ENCODE assay signal across 17 mouse cellular contexts in genomic region chr7:120127686-120128059, GRCm38 (mm10). TPM values are rescaled to one million over a fixed set of nuclear protein-coding genes. Genes with fewer than 3 reads are reported as not detected.
A peak's percentile ranks its signal among the peaks of the same experiment; 100 is the strongest.
DNase-seq lines count a peak whose midpoint lies in the region; ATAC-seq and TF ChIP-seq lines count a peak whose summit lies in the region.
"Had no signal": no experiment of that assay in that cellular context is flagged by ENCODE, and none has a peak within 500 bp of the region (broad histone marks: within the 10 kb centered on the region; RNA-seq: fewer than 3 reads in every experiment).

No protein-coding gene starts in this region.

- H3K36me3 ChIP-seq in forebrain, embryonic 10.5 days (replicated peaks) = no peaks in the 10 kb centered on the region
- H3K36me3 ChIP-seq in forebrain, embryonic 14.5 days (ENCODE audit: control insufficient read depth, insufficient read depth, low read length) = no peaks in the 10 kb centered on the region
- H3K36me3 ChIP-seq in limb, embryonic 13.5 days = no peaks in the 10 kb centered on the region
- H3K36me3 ChIP-seq: forebrain, embryonic 12.5 days; heart, embryonic 10.5 days; liver, embryonic 13.5 days; stomach, embryonic 15.5 days had no signal

- DNase-seq in forebrain, embryonic 10.5 days (ENCODE audit: extremely low spot score, low spot score) = no peak
- DNase-seq in forebrain, embryonic 14.5 days (ENCODE audit: low spot score) = no peak
- no peak for DNase-seq in layer of hippocampus, adult 2 months (ENCODE audit: low spot score in 2 of 2)
- DNase-seq in layer of hippocampus, adult 8-10 months (ENCODE audit: low spot score in 2 of 2) = no peak
- DNase-seq in embryo, embryonic 9.5 days (ENCODE audit: extremely low spot score) = peak; percentile 50
- no peak for DNase-seq in right cerebral cortex, adult 2 months (ENCODE audit: low spot score in 2 of 2)
- DNase-seq: adrenal gland, postnatal 14 days; kidney, adult 11 months; liver, embryonic 13.5 days; lung, postnatal 14 days; thymus, postnatal 25 days had no signal

- peaks cover 35% of the 10 kb centered on the region for H3K4me1 ChIP-seq in forebrain, embryonic 10.5 days
- H3K4me1 ChIP-seq in forebrain, embryonic 14.5 days (ENCODE audit: control insufficient read depth, insufficient read depth, low read length) = no peaks in the 10 kb centered on the region
- H3K4me1 ChIP-seq in limb, embryonic 13.5 days = peaks cover 31% of the 10 kb centered on the region
- H3K4me1 ChIP-seq: liver, embryonic 13.5 days had no signal

- no peak overlapping the region for H3K9ac ChIP-seq in forebrain, embryonic 14.5 days (ENCODE audit: low read length)
- H3K9ac ChIP-seq in limb, embryonic 13.5 days = no peak overlapping the region
- H3K9ac ChIP-seq: forebrain, embryonic 12.5 days; liver, embryonic 13.5 days; stomach, embryonic 15.5 days had no signal

- H3K4me3 ChIP-seq in forebrain, embryonic 10.5 days = no peak overlapping the region
- no peak overlapping the region for H3K4me3 ChIP-seq in forebrain, embryonic 14.5 days (ENCODE audit: low read depth, low read length)
- no peak overlapping the region for H3K4me3 ChIP-seq in layer of hippocampus, adult 2 months
- no peak overlapping the region for H3K4me3 ChIP-seq in limb, embryonic 13.5 days
- H3K4me3 ChIP-seq: forebrain, embryonic 12.5 days; heart, embryonic 10.5 days; liver, embryonic 13.5 days; stomach, embryonic 15.5 days had no signal

- H3K9me3 ChIP-seq in forebrain, embryonic 10.5 days = no peaks in the 10 kb centered on the region
- H3K9me3 ChIP-seq in forebrain, embryonic 14.5 days (replicated peaks; ENCODE audit: control insufficient read depth, low read length) = no peaks in the 10 kb centered on the region
- no peaks in the 10 kb centered on the region for H3K9me3 ChIP-seq in limb, embryonic 13.5 days
- H3K9me3 ChIP-seq: forebrain, embryonic 12.5 days; heart, embryonic 10.5 days; liver, embryonic 13.5 days; stomach, embryonic 15.5 days had no signal

- WGBS in forebrain, embryonic 10.5 days = 40% methylated on average over 4 of the region's 4 CpGs
- 45% methylated on average over 4 of the region's 4 CpGs for WGBS in forebrain, embryonic 14.5 days
- 8% methylated on average over 4 of the region's 4 CpGs for WGBS in limb, embryonic 13.5 days

- no peak overlapping the region for H3K4me2 ChIP-seq in forebrain, embryonic 14.5 days (ENCODE audit: low read length)
- 0 out of 2 replicates have a peak overlapping the region, but pooled peaks have one; percentile 12 for H3K4me2 ChIP-seq in limb, embryonic 13.5 days (replicated peaks)
- H3K4me2 ChIP-seq: forebrain, embryonic 12.5 days; liver, embryonic 13.5 days; stomach, embryonic 15.5 days had no signal

- peak overlapping the region; percentile 73 for H3K27ac ChIP-seq in forebrain, embryonic 10.5 days
- H3K27ac ChIP-seq in forebrain, embryonic 14.5 days (ENCODE audit: low read depth, low read length) = no peak overlapping the region
- peak overlapping the region; percentile 7; the same call in 1 of the 2 replicates for H3K27ac ChIP-seq in layer of hippocampus, adult 2 months
- H3K27ac ChIP-seq in limb, embryonic 13.5 days = peak overlapping the region; percentile 16
- H3K27ac ChIP-seq: forebrain, embryonic 12.5 days; heart, embryonic 10.5 days; liver, embryonic 13.5 days; stomach, embryonic 15.5 days had no signal

- no peaks in the 10 kb centered on the region for H3K27me3 ChIP-seq in forebrain, embryonic 10.5 days (ENCODE audit: poor library complexity, severe bottlenecking)
- no peaks in the 10 kb centered on the region for H3K27me3 ChIP-seq in forebrain, embryonic 14.5 days (replicated peaks; ENCODE audit: control insufficient read depth, insufficient read depth, low read length)
- no peaks in the 10 kb centered on the region for H3K27me3 ChIP-seq in limb, embryonic 13.5 days
- H3K27me3 ChIP-seq: liver, embryonic 13.5 days; stomach, embryonic 15.5 days had no signal

- no peak for ATAC-seq in forebrain, embryonic 14.5 days
- ATAC-seq in limb, embryonic 13.5 days (ENCODE audit: low FRiP score, low read depth) = peak; percentile 87
- ATAC-seq in inflammation-experienced regulatory T-cells, adult 6 months = no peak

- TF ChIP-seq CTCF in layer of hippocampus, adult 2 months (conservative IDR thresholded peaks at IDR 0.05) = no peak

RNA-seq across cellular contexts. Expression of gene Zp2, which starts 17.4 kb away (rescaled TPM):
- polyA plus RNA-seq in forebrain, embryonic 10.5 days (2016; fragmentation: Nextera tagmentation; extraction: Ambion mirVana) = not detected in 2 replicates
- polyA plus RNA-seq in forebrain, embryonic 14.5 days (2014; fragmentation: Nextera tagmentation; extraction: Ambion mirVana) = not detected in 2 replicates
- under 1 TPM; 0.20 to 0.37 TPM for total RNA-seq in layer of hippocampus, adult 2 months (2021)
- under 1 TPM in 2 of 4 experiments, not detected in 2; 0.39 to 0.49 TPM for total RNA-seq in layer of hippocampus, adult 8-10 months (2022)
- polyA plus RNA-seq in limb, embryonic 13.5 days (2015; fragmentation: Nextera tagmentation; extraction: Ambion mirVana) = 0.06 and 0.10 TPM in 2 replicates
- polyA plus RNA-seq in inflammation-experienced regulatory T-cells, adult 6 months (2017; shearing (Covaris generic)) = not detected
- total RNA-seq: adrenal gland, postnatal 14 days; hematopoietic stem cell, adult 5-6 weeks had no signal
- polyA plus RNA-seq: forebrain, embryonic 12.5 days; heart, embryonic 10.5 days; liver, embryonic 13.5 days; stomach, embryonic 15.5 days had no signal

RNA-seq across cellular contexts. Expression of gene Tmem159, which starts 25.5 kb away (rescaled TPM):
- polyA plus RNA-seq in forebrain, embryonic 10.5 days (2016; fragmentation: Nextera tagmentation; extraction: Ambion mirVana) = 16.2 and 18.4 TPM in 2 replicates
- 6.8 and 7.1 TPM in 2 replicates for polyA plus RNA-seq in forebrain, embryonic 14.5 days (2014; fragmentation: Nextera tagmentation; extraction: Ambion mirVana)
- 10 to 100 TPM; 11.3 to 11.7 TPM for total RNA-seq in layer of hippocampus, adult 2 months (2021)
- 10 to 100 TPM; 10.3 to 17.6 (median 13.0) TPM for total RNA-seq in layer of hippocampus, adult 8-10 months (2022)
- polyA plus RNA-seq in limb, embryonic 13.5 days (2015; fragmentation: Nextera tagmentation; extraction: Ambion mirVana) = 26.8 and 27.1 TPM in 2 replicates
- polyA plus RNA-seq in inflammation-experienced regulatory T-cells, adult 6 months (2017; shearing (Covaris generic)) = 10 to 100 TPM in 1 of 3 experiments, 1 to 10 TPM in 2; 6.7 to 17.8 (median 7.2) TPM

RNA-seq across cellular contexts. Expression of gene Dnah3, which starts 32.6 kb away (rescaled TPM):
- 0.05 TPM in 1 of 2 replicates, not detected in the other for polyA plus RNA-seq in forebrain, embryonic 10.5 days (2016; fragmentation: Nextera tagmentation; extraction: Ambion mirVana)
- 0.11 TPM in 1 of 2 replicates, not detected in the other for polyA plus RNA-seq in forebrain, embryonic 14.5 days (2014; fragmentation: Nextera tagmentation; extraction: Ambion mirVana)
- under 1 TPM; 0.12 to 0.59 TPM for total RNA-seq in layer of hippocampus, adult 2 months (2021)
- under 1 TPM; 0.25 to 0.58 (median 0.38) TPM for total RNA-seq in layer of hippocampus, adult 8-10 months (2022)
- not detected in 2 replicates for polyA plus RNA-seq in limb, embryonic 13.5 days (2015; fragmentation: Nextera tagmentation; extraction: Ambion mirVana)
- polyA plus RNA-seq in inflammation-experienced regulatory T-cells, adult 6 months (2017; shearing (Covaris generic)) = under 1 TPM in 1 of 3 experiments, not detected in 2; 0.24 TPM
- total RNA-seq: adrenal gland, postnatal 14 days; hematopoietic stem cell, adult 5-6 weeks had no signal
- polyA plus RNA-seq: heart, embryonic 10.5 days; liver, embryonic 13.5 days had no signal

RNA-seq across cellular contexts. Expression of gene Anks4b, which starts 46.0 kb away (rescaled TPM):
- 0.05 TPM in 2 replicates for polyA plus RNA-seq in forebrain, embryonic 10.5 days (2016; fragmentation: Nextera tagmentation; extraction: Ambion mirVana)
- polyA plus RNA-seq in forebrain, embryonic 14.5 days (2014; fragmentation: Nextera tagmentation; extraction: Ambion mirVana) = not detected in 2 replicates
- total RNA-seq in layer of hippocampus, adult 2 months (2021) = under 1 TPM; 0.31 to 0.32 TPM
- under 1 TPM; 0.22 to 0.45 (median 0.34) TPM for total RNA-seq in layer of hippocampus, adult 8-10 months (2022)
- polyA plus RNA-seq in limb, embryonic 13.5 days (2015; fragmentation: Nextera tagmentation; extraction: Ambion mirVana) = not detected in 2 replicates
- not detected for polyA plus RNA-seq in inflammation-experienced regulatory T-cells, adult 6 months (2017; shearing (Covaris generic))
- total RNA-seq: hematopoietic stem cell, adult 5-6 weeks had no signal
